Mouse (Mus musculus) urinary bladder, postnatal 14 days (tissue): ENCODE measurements around the gene Zfp536.

Experiments
- DNase-seq: peaks from one replicate; pipeline ENCODE4 v3.0.0; 2021; ENCODE audit warnings: low spot score

The Zfp536 gene

GRCm38 (mm10) chr7:37773312-37773702 lies at the start of gene Zfp536:
Gene Zfp536 (minus strand): TSS chr7:37773641.
- no peak for DNase-seq

GRCm38 (mm10) chr7:37820670-37821301 lies 47.3 kb upstream of the Zfp536 start:
- no peak for DNase-seq

DNA sequence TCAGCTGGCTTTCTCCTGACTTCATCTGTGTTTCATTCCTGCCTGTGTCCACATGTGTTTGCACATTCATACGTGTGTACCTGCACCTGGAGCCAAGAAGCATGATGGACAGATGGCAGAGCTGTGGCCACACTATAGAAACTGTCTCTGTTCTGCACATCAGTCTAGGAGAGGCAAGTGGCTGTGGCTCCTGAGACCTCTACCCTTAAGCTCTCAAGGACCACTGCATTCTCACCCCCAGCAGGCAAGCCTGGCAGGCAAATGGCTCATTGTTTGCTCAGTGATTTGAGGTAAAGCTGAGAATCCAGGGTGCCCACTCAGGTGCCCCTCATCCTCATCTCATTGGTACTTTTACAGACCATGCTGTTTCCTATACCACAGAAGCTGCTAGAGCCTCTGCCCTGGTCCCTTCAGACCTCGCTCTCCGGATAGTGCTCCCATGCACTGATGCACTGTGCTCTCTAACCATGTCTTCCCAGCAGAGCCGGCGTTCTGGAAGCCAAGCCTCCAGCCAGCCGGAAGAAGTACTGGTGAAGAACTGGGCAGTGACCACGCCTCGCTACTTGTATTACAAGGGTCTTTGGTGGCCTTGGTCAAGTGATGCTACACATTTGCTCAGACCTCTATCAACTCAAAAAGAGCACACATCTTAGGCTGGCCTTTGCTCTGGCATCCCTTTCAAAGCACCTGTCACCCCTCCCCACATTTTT lies 45.3 kb upstream of the Zfp536 start:
- no peak for DNase-seq

DNA sequence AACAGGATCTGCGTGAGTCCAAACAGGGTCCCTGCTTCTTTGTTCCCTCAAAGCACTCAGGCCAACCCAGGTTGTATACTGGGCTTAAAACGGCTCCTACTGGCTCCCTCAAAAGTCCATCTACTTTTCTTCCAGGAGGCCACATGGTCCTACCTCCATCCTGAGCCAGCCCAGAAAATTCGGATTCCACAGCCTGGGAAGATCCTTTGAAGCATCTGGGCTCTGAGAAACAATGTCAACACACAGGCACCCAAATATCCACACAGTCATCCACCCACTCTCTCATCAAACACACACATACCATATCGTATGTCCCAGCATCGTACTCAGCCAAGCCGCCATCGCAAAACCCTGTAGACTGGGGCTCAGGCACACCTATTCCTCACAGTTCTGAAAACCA lies 43.5 kb upstream of the Zfp536 start:
- no peak for DNase-seq

DNA sequence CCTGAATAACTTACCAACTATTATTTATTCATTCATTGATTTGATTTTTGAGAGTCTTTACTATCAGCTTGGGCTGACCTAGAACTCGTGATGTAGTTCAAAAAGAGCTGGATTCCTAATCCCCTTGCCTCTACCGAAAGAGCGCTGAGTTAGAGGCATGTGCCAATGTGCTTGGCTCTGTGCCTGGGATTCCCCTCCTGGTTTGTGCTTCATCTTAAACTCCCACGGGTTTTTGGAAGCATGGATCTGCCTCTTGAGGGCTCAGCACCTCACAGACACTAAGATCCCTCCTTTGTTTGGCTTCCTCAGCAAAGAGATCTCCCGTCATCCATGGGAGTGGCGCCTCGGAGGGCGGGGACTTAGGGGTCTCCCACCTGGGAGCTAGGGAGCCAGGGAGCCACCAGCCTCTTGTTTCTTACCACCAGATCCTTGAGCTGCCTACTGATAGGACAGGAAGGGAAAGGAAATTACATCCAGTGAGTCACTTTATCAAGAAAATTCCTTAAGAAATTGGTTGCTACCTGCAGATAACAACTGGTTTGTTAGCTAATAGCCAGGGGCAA lies 41.5 kb upstream of the Zfp536 start:
- DNase-seq: no peak

DNA sequence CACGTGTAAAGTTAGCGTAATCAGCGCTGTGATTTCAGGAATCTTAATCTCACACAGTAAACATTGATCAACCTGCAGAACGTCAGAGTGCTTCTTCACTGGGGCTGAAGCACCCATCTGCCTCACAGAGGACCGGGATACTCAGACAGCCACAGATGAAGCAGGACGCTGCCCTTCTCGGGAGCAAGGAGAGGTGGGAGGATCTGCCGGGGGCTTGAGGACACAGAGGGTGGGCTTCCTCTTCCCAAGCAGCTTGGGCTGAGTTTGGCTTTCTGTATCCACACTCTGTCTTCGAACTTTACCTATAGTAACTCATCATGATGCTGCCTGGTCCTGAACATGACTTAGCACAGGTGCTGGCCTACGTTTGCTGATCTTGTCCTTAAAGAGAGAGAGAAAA lies 40.2 kb upstream of the Zfp536 start:
- no peak for DNase-seq

DNA sequence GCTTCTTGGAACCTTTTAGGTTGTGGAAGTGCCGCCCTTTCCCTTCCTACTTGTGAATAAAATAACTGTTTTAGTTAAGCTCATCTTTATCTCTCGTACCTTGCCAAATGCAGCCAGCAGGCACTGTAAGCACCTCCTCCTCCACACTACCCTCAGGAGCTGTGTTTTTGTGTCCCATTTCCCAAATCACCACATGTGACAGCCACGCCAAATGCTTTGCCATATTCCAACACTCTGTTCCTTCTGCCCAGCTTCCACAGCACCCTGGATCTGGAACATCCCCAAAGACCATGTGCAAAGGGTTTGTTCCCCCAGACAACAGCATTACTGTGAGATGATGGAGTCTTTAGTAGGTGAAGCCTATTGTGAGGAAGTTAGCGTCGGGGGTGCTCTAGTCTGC lies 36.5 kb upstream of the Zfp536 start:
- DNase-seq: no peak

- no peak for DNase-seq
Measured at GRCm38 (mm10) chr7:37809001-37809400, 35.6 kb upstream of the Zfp536 start.

- no peak for DNase-seq
Measured at GRCm38 (mm10) chr7:37801160-37801559, 27.7 kb upstream of the Zfp536 start.

GRCm38 (mm10) chr7:37788721-37789120 lies 15.3 kb upstream of the Zfp536 start:
- no peak for DNase-seq

DNA sequence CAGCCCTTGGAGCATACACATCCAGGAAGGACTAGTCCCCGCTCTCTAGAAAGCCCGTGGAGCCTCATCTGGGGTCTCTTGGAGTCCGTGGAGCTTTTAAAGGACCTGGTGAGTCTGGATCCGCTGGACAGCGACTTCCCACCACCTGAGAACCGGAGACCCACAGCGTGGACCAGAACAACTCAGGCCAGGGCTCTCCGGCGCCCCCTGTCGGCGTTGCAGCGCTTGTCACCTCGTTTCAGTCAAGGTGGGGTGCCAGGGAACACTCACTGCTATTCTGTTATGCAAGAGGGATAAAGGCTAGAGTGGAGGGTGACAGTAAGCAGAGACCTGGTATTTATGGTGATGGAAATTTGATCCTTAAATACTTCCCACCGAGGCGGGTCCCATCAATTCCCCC lies 2.1 kb upstream of the Zfp536 start:
- DNase-seq: peak; percentile 67

DNA sequence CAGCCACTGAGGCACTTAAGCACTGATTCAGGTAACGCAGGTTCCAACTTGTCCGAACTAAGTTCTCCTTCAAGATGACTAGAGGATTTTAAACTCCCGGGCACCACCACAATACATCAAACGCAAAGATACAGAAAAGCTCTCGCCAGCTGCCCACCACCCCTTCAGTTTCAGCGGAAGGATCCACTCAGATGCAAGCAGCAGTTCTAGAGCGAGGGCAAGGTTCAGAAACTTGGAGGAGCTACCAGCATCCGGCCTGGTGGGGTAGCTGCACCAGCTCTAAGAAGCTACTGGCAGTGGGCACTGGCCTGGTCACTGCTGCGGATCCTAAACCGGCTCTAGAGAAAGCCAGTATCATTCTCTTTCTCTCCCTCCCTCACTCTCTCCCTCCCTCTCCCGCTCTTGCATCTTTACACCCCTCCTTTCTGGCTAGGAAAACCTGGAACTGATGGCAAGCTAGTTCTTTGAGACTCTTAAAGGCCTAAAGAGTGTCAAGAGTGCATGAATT lies 1.1 kb upstream of the Zfp536 start:
- DNase-seq: no peak

- DNase-seq: no peak
Measured at GRCm38 (mm10) chr7:37773906-37774305, 465 bp upstream of the Zfp536 start.

DNA sequence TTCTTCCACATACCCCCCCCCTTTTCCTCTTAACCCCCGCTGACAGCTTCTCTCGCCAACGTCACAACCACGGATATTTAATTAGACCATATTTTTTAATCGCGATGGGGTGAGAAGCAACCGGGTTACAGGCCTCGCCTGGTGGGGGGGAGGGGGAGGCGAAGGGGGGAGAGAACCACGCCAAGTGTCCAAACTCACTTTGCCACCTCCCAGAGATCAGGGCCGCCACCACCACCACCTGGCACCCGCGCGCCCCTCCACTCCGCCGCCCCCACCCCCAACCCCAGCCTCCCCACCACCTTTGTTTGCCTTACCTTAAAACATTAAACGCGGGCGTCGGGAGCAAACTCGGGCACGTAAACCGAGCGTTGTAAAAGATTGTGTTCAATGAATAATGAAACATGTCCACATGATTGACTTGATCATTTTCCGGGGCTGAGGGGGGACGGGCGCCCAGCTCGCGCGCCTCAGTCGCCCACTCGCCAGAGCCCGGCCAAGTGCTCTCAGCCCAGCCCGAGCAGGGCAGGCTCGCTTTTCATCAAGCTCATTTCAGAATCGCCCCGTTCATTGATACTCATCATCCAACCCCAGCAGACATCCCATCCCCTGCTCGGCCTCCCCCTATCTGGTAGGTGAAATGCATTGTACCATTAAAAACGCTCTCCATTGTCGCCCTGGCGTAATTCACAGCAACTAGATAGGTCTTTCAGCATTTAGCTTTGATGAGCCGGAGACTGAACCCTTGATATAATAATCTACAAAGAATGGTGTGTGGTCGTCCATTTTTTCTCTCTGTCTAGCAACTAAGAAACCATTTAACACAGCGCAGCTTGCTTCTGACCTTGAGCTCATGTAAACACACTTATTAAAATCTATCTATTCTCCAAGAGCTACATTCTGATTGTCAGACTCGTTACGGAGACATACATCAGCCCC lies 797 bp downstream of the Zfp536 start:
- no peak for DNase-seq

GRCm38 (mm10) chr7:37771491-37772375 lies 1.7 kb downstream of the Zfp536 start:
- peak; percentile 14 for DNase-seq

DNA sequence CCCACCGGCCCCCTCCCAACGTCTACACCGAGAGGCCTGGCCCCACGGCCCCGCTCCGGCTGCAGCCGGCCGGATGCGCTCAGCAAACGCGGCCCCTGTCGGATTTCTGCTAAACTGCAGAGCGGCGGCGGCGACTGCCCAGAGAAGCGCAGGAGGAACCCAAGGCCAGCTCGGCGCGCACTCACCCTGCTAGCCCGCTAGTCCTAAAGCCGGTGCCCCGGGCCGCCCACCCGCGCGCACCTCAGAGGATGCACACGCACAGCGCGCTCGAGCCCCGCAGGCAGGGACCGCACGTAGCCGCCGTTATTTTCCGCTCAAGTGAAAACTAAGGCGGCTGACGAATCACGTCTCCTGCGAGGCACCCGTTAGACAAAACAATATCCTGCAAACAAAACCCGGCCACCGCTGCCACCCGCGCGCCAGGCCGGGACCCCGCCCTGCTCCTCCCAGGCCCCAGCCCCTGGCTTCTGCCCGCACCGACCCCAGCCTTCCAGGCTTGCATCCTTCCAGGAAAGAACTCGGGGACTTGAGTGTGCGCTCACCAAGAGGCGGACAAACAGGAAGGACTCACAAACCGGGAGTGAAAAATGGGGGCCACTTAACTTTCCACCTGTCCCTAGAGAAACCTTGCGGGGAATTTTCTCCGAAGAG lies 2.9 kb downstream of the Zfp536 start:
- peak; percentile 80 for DNase-seq

DNA sequence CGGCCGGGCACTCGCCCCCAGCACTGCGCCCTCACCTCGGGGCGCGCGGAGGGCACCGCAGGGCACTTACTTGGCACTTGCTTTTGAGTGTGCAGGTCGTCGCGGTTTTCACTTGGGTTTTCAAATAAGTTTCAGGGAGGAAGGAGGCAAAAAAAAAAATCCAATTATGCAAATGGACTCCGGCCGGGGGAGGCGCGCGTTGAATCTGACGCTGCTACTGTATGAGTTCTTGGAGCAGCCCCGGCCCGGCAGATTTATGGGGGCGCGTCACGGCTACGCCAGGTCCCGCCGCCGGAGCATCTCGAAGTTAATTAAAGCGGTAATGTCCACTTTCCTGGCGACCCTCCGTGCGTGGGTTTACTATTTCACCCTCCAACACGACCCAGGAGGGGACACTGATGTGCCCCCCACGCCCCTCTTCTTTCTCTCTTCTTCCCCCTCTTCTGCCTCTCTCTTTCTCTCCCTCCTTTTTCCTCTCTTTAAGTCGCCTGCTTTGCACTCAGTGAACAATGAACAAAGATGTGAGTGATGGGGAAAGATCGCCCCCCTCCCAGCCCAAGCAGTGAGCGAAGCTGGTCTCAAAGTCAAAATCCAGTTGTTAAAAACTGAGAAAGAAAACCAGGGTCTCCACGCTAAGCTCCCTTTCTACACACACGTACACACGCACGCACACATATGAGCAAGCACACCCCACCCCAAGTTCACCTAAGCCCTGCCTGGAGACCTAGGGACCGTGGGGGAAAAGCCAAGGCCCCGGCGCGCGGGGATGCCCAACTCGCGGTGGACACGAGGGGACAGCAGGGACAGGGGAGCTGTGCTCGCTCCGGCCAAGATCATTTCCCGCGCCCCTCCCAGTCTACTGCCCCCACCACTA lies 3.7 kb downstream of the Zfp536 start:
- DNase-seq: peak; percentile 47

GRCm38 (mm10) chr7:37769004-37769403 lies 4.4 kb downstream of the Zfp536 start:
- no peak for DNase-seq

- DNase-seq: no peak
Measured at GRCm38 (mm10) chr7:37768310-37768940, 5.0 kb downstream of the Zfp536 start.
